Mouse (Mus musculus) liver, embryonic 16.5 days (tissue): ENCODE measurements around the gene Sema3e. TPM values are rescaled to one million over a fixed set of nuclear protein-coding genes. Genes with fewer than 3 reads are reported as not detected.

ENCODE experiments used
- ATAC-seq: fragments of 200-750 bp; cut with Nextera tagmentation; 2 replicates; pipeline ENCODE4 v1.8.0; 2017; ENCODE audit warnings: low read depth, mild to moderate bottlenecking, moderate number of reproducible peaks, moderate library complexity
- H3K27ac ChIP-seq: fragments of 300-500 bp; sonication (generic); 2 replicates; pipeline ENCODE4 v1.5.1; 2014; ENCODE audit warnings: mild to moderate bottlenecking, low read length
- H3K27me3 ChIP-seq: fragments of 300-500 bp; sonication (generic); 2 replicates; pipeline ENCODE4 v1.6.1; 2014; ENCODE audit warnings: low read depth, low read length, mixed read lengths; ENCODE audit not compliant: control insufficient read depth, insufficient read depth
- H3K36me3 ChIP-seq: fragments of 300-500 bp; sonication (generic); 2 replicates; pipeline ENCODE4 v1.6.1; 2014; ENCODE audit warnings: mild to moderate bottlenecking; ENCODE audit not compliant: control insufficient read depth, insufficient read depth
- H3K4me1 ChIP-seq: fragments of 300-500 bp; sonication (generic); 2 replicates; pipeline ENCODE4 v1.6.1; 2014; ENCODE audit warnings: low read depth, low read length, mixed read lengths; ENCODE audit not compliant: control insufficient read depth
- H3K4me2 ChIP-seq: fragments of 300-500 bp; sonication (generic); 2 replicates; pipeline ENCODE4 v1.6.1; 2014; ENCODE audit warnings: low read depth, low read length, mixed read lengths
- H3K4me3 ChIP-seq: fragments of 300-500 bp; sonication (generic); 2 replicates; pipeline ENCODE4 v1.5.1; 2014; ENCODE audit warnings: low read depth, mild to moderate bottlenecking, low read length
- H3K9ac ChIP-seq: fragments of 300-500 bp; sonication (generic); 2 replicates; pipeline ENCODE4 v1.6.1; 2014; ENCODE audit warnings: low read depth, low read length
- H3K9me3 ChIP-seq: fragments of 300-500 bp; sonication (generic); replicated peaks from 2 replicates; pipeline ENCODE4 v1.6.1; 2016; ENCODE audit warnings: low read length; ENCODE audit not compliant: control insufficient read depth
- WGBS: fragments of 180-500 bp; shearing (Covaris S2); extraction: QIAGEN DNeasy Blood & Tissue Kit; methylation state at CpG from one replicate; pipeline ENCODE4 v1.1.7; 2014; ENCODE audit not compliant: insufficient replicate concordance; 5-methylcytosine and 5-hydroxymethylcytosine counted together
- polyA plus RNA-seq: library from polyadenylated mRNA; unstranded; fragments of >200 nt; fragmentation: Nextera tagmentation; extraction: Ambion mirVana; gene quantifications from 2 replicates; pipeline ENCODE4 v1.2.1, GENCODE M21; 2015

The Sema3e gene
- polyA plus RNA-seq, 1 experiment from 2014 or later = 0.08 TPM

DNA sequence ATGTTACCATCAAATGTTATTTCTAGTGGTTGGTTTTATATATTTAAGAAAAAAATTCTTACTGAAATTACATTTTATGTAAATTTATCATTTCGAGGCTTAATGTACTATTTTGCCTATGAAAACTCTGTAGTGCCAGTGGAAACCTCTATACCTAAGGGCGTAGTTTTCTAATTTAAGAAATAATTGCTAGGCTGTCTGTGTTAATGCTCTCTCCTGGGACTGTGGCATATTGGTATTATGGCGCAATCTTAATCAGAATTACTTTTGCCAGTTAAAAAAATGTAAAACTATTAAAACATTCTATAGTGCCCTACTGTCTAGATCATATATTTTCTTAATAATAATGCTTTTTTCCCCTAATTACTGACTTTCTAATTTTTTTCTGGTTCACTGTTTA lies 138.2 kb downstream of the Sema3e start:
- no peak overlapping the region for H3K27ac ChIP-seq
- H3K4me3 ChIP-seq = no peak overlapping the region
- H3K4me2 ChIP-seq = no peak overlapping the region
- ATAC-seq = no peak
- WGBS = 61% methylated on average over 3 of the region's 3 CpGs
- no peaks in the 10 kb centered on the region for H3K27me3 ChIP-seq
- H3K9me3 ChIP-seq = no peaks in the 10 kb centered on the region
- H3K9ac ChIP-seq = no peak overlapping the region
- H3K4me1 ChIP-seq = no peaks in the 10 kb centered on the region
- no peaks in the 10 kb centered on the region for H3K36me3 ChIP-seq

DNA sequence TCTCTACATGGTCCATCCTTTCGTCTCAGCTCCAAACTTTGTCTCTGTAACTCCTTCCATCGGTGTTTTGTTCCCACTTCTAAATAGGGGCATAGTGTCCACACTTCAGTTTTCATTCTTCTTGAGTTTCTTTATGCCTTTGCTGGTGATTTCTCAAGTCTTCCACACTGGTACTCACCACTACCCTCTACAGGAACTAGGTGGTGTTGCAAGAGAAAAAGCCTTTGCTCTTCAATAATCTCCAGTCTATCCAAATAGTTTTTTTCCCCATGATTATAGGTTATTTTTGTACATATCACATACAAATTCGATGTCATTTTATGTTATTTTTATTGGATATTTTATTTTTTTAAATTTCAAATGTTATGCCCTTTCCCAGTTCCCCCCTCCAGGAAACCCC lies 142.7 kb downstream of the Sema3e start:
- 40% methylated on average over 3 of the region's 3 CpGs for WGBS
- Histone ChIP-seq H3K4me1 (no peaks in the 10 kb centered on the region), H3K4me2 (no peak overlapping the region), H3K9me3 (no peaks in the 10 kb centered on the region), H3K36me3 (no peaks in the 10 kb centered on the region), H3K27me3 (no peaks in the 10 kb centered on the region), H3K27ac (no peak overlapping the region), H3K9ac (no peak overlapping the region), H3K4me3 (no peak overlapping the region)
- ATAC-seq = no peak

- H3K27me3 ChIP-seq = no peaks in the 10 kb centered on the region
- no peak overlapping the region for H3K4me2 ChIP-seq
- H3K9ac ChIP-seq = no peak overlapping the region
- H3K27ac ChIP-seq = no peak overlapping the region
- ATAC-seq = no peak
- no peaks in the 10 kb centered on the region for H3K36me3 ChIP-seq
- H3K9me3 ChIP-seq = no peaks in the 10 kb centered on the region
- WGBS = 64% methylated on average over 10 of the region's 10 CpGs
- H3K4me1 ChIP-seq = no peaks in the 10 kb centered on the region
- H3K4me3 ChIP-seq = no peak overlapping the region
These were observed 148.5 kb downstream of the Sema3e start for GRCm38 (mm10) chr5:14173355-14174183.

- no peak overlapping the region for H3K4me2 ChIP-seq
These were observed 155.5 kb downstream of the Sema3e start for GRCm38 (mm10) chr5:14180571-14180970.

DNA sequence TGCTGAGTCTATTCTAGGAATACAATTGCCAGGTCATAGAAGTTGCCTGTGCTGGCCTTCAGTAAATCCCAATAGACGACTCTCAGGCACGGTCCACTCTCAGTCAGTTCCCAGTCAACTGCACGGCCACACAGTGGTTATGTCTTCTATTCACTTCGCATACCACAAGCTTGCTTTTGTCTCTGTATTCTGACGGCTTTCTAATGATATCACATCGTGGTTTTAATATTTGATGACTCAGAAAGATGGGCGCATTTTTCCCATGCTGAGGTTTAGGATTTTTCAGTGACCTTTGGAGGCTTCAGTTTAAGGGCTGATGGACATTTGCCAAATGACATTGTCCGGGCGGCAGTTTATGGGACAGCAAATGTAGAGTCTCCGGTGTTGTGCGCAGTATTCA lies 157.1 kb downstream of the Sema3e start:
- 73% methylated on average over 11 of the region's 11 CpGs for WGBS
- no peak overlapping the region for H3K4me3 ChIP-seq
- H3K4me1 ChIP-seq = no peaks in the 10 kb centered on the region
- H3K9me3 ChIP-seq = no peaks in the 10 kb centered on the region
- no peak overlapping the region for H3K9ac ChIP-seq
- H3K36me3 ChIP-seq = no peaks in the 10 kb centered on the region
- no peaks in the 10 kb centered on the region for H3K27me3 ChIP-seq
- ATAC-seq = no peak
- H3K4me2 ChIP-seq = no peak overlapping the region
- H3K27ac ChIP-seq = no peak overlapping the region

More at GRCm38 (mm10) chr5:14180571-14180970, 155.5 kb downstream of the Sema3e start:
- Histone ChIP-seq H3K9ac (no peak overlapping the region), H3K4me1 (no peaks in the 10 kb centered on the region), H3K9me3 (no peaks in the 10 kb centered on the region), H3K36me3 (no peaks in the 10 kb centered on the region), H3K4me3 (no peak overlapping the region), H3K27me3 (no peaks in the 10 kb centered on the region), H3K27ac (no peak overlapping the region)
- WGBS = 75% methylated on average over 10 of the region's 10 CpGs
- ATAC-seq = no peak

GRCm38 (mm10) chr5:14195172-14195819 lies 170.2 kb downstream of the Sema3e start:
- Histone ChIP-seq H3K9ac (no peak overlapping the region), H3K4me3 (no peak overlapping the region), H3K27ac (no peak overlapping the region), H3K27me3 (no peaks in the 10 kb centered on the region), H3K36me3 (no peaks in the 10 kb centered on the region), H3K9me3 (no peaks in the 10 kb centered on the region), H3K4me2 (no peak overlapping the region), H3K4me1 (no peaks in the 10 kb centered on the region)
- no peak for ATAC-seq
- WGBS = 72% methylated on average over 6 of the region's 6 CpGs

- Histone ChIP-seq H3K36me3 (no peaks in the 10 kb centered on the region), H3K4me1 (no peaks in the 10 kb centered on the region), H3K4me2 (no peak overlapping the region), H3K4me3 (no peak overlapping the region), H3K27me3 (no peaks in the 10 kb centered on the region), H3K27ac (no peak overlapping the region), H3K9me3 (no peaks in the 10 kb centered on the region), H3K9ac (no peak overlapping the region)
- ATAC-seq = no peak
- WGBS = 51% methylated on average over 3 of the region's 3 CpGs
These were observed 173.4 kb downstream of the Sema3e start for GRCm38 (mm10) chr5:14198344-14199040.

DNA sequence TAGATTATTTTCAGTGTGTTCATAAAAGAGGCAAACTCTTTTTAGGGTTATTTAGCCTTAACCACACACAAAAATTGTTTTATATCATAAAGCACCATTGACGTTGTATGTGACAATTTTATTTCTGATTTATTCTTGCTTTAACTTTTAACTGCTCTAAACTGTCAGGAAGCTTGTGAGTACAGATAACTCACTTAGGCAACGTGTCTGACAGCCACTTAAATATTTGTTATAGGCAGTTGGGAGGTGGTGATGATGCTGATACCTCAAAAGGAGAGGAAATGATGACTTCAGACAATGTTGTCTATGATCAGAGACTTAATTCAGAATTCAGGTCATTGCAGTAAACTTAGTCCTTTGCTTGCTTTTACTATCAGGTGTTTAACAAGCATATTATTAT lies 181.7 kb downstream of the Sema3e start:
- H3K27me3 ChIP-seq = no peaks in the 10 kb centered on the region
- no peak overlapping the region for H3K4me2 ChIP-seq
- no peaks in the 10 kb centered on the region for H3K36me3 ChIP-seq
- H3K9me3 ChIP-seq = no peaks in the 10 kb centered on the region
- no peak for ATAC-seq
- H3K4me3 ChIP-seq = no peak overlapping the region
- no peaks in the 10 kb centered on the region for H3K4me1 ChIP-seq
- H3K9ac ChIP-seq = no peak overlapping the region
- no peak overlapping the region for H3K27ac ChIP-seq
- 31% methylated on average over 2 of the region's 2 CpGs for WGBS

GRCm38 (mm10) chr5:14209962-14210361 lies 184.9 kb downstream of the Sema3e start:
- 41% methylated on average over 3 of the region's 3 CpGs for WGBS
- H3K9ac ChIP-seq = no peak overlapping the region
- H3K4me2 ChIP-seq = no peak overlapping the region
- no peak overlapping the region for H3K27ac ChIP-seq
- H3K4me1 ChIP-seq = no peaks in the 10 kb centered on the region
- H3K4me3 ChIP-seq = no peak overlapping the region
- no peak for ATAC-seq
- no peaks in the 10 kb centered on the region for H3K9me3 ChIP-seq
- no peaks in the 10 kb centered on the region for H3K27me3 ChIP-seq
- no peaks in the 10 kb centered on the region for H3K36me3 ChIP-seq
